Mouse (Mus musculus) liver (tissue): ENCODE results near the gene Pnma1.

Experiments used
- DNase-seq: peaks from one replicate; pipeline ENCODE4 v3.0.0-alpha.2; 2020; ENCODE audit warnings: mixed read lengths

Pnma1 gene

DNA sequence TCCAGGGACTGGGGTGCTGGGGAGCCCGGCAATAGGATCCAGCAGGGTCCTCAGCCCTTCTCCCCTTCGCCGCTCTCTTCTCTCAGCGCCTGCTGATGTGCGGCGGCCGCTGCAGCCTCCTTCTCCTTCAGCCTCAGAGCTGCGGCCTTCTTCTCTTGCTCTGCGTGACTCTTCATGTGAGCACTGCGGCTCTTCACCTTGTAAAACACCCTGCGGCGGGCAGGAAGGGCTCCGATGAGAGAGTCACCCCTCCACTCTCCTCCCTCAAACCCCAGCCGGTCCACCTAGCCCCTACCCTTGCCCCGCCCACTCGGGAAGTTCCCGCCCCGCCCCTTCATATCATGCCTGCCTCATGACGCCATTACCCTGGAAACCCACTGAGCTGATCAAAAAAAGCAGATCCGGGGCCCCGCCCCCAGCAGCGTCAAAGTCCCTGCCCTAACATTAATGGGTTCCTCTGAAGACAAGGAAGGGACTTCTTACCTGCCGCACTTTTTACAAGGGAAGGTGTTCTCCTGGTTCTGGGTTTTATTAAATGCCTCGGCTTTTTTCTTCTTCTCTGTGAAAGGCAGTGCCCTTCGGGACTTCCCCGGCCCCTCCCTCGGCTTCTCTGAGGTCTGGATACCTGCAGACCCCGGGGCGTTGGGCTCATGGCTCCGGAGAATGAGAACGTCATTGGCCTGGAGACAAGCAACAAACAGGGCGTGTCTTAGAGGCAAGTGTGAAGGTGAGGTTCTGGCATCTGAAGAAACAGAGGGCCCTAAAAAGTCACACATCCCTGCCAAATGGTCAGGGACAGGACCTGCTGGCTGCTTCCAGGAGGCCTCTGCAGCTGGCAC, 4.3 kb upstream of the Pnma1 start:
- DNase-seq, result peak; percentile 89

DNA sequence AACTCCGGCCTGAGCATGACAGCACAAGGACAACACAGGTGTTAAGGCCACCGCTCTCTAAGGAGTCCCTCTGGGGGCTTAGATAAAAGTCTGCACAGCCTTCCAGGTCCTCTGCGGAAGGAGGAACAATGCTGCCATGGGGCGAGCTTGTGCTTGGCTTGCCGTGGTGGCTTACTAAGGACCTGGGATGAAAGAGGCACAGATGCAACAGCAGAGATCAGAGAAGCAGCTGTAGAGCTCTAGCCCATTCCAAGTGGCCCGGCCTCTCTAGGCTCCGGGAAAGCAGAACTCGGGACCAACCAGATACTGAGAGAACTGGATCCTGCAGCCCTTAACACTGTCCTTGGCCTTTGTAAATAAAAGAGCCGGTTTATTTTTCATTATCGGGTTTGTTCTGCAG, 3.6 kb upstream of the Pnma1 start:
- DNase-seq, result peak; percentile 29

DNA sequence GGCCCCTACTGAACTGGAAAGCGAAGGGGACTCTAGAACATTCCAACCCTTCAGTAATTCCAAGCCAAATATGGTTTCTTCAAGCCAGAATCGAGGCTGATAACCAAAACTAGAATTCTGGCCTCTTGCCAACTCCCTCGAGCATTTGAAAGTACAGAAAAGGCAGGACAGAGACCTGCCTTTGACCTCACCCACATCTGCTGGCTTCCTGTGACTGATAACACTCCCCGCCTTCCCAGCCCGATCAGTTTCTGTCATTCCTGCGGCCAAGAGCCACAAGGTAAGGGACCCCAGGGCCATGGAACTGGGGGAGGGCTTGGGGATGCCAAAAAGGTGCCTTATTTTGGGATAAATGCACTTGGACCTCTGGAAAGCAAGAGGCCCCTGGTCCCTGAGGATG, 2.7 kb upstream of the Pnma1 start:
- DNase-seq, result peak; percentile 91

DNA sequence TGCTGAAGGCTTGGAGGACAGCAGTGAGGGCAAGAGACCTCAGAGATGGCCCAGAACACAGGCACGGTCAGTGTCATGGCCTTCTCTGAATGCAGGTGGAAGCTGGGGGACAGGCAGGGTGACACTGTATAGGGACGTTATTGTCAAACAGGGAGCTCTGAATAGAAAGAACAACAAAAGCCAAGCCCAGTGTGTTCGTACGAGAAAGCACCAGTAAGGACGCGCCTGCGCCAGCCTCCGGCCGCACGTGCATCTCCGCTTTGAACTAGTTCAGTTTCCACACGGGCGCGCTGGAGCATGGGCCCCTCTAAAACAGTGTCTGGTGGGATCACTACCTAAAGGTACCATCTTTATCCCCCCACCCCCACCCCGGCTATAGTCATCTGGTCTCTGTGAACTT, 1.7 kb upstream of the Pnma1 start:
- no peak for DNase-seq

DNA sequence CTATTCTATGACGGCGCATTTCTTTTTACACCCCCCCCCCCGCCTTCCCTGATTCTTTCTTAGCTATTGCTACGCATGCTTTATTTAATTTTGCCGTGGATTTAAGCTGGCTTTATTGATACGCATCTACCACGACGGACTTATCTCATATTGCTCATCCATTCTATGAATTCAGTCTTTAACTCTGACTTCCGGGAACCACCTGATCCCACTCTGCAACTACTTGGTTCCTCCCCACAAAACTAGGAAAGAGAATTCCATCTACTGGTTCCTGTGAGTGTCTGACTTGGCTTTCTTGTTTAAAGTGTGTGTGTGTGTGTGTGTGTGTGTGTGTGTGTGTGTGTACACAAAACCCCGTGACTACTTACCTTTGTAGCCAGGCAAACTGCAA, 328 bp upstream of the Pnma1 start:
- no peak for DNase-seq

DNA sequence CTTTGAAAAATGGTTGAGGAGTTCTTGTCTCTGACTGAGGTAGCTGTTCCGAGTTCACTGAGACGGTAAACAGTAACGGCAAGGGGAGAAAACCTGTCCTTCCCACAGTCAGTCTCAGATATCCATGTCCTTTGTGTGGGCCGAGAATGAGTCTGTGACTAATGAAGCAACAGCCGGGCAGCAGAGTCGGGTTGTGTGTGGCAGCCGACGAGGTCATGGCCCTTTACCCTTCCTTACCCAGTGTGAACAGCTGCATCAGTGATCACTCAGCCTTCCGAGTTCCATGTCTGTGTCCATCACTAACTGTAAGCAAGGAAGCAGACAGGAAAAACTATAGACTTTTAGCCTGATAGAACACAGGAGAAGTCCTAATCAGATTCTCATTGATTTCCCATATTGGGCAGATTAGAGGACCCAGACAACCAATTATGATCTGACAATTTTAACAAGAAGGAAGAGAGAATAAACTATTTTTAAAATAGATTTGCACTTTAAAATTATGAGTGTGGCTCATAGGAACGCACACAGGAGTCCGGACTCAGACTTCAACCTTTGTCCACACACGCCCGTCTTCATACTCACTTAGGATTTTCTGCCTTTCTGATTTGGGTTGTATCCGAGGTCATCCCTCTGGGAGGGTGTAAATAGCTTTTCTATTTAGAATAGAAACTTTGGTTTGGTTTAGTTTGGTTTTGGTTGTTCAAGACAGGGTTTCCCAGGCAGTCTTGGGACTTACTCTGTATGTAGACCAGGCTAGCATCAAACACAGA, 5.8 kb downstream of the Pnma1 start:
- DNase-seq, result no peak

DNA sequence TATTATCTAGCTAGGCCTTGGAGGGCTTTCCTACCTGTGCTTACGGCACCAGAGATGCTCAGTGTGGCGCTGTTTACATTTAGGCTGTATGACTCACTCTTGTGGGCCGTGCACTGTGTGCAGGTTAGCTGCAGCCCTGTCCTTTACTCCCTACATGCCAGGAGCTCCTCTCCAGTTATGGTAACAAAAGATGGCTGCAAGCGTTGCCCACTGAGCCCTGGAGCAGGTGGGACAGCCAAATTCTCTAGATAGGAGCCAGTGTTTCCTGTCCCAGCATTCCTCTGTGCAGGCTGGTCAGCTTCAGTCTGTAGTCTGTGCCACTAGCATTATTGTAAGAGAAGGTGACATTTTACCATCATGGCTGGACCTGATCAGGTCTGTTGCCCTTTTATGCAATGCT, 7.0 kb downstream of the Pnma1 start:
- DNase-seq, result no peak

DNA sequence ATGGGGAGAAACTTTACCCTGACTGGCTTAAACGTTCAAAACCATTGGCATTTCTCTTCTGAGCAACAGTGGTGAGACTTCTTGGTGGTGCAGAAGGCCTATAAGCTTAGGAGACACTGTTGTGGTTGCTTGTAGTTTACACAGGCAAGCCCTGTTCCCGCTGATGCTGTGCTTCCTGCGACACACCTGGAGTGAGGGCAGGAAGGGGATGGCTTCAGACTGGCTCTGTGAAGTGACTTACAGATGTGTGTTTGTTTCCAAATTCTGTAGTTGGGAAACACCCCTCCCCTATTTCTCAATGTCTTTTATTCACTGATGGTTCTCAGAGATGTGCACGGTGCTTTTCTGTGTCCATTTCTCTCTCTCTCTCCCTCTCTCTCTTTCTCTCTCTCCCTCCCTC, 8.2 kb downstream of the Pnma1 start:
- DNase-seq, result no peak

DNA sequence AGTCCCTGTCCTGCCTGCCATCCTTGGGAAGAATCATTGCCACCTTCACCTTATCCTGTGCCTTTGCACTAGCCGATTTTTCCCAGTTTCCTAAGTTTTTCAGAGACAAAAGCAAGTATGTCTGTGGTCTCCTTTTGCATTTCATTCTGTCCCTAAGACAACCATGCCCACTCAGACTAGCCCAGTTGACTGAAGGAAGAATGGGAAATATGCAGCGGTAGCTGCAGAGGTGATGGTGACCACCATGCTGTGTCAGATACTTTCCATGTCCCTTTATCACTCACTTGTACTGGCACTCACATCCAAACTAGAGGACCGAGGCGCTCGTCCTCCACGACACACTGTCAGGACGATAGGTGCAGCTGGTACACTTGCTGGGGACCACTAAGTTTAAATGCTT, 11.2 kb downstream of the Pnma1 start:
- no peak for DNase-seq

DNA sequence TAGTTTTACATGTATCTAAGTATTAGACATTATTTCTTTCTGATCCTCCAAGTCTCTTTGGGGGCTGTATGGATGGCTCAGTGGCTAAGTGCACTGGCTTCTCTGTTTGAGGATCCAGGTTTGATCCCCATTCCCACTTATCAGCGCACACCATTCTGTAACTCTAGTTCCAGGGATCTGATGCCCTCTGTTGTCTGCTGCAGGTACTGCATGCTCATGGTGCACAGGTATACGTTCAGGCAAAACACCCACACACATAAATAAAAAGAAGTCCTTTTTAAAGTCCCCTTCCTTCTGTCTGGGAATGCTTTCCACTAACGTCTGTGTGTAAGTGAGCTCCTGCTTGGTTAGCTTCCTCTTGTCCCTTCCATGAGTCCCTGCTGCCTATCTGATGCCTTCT, 16.0 kb downstream of the Pnma1 start:
- peak; percentile 68 for DNase-seq

DNA sequence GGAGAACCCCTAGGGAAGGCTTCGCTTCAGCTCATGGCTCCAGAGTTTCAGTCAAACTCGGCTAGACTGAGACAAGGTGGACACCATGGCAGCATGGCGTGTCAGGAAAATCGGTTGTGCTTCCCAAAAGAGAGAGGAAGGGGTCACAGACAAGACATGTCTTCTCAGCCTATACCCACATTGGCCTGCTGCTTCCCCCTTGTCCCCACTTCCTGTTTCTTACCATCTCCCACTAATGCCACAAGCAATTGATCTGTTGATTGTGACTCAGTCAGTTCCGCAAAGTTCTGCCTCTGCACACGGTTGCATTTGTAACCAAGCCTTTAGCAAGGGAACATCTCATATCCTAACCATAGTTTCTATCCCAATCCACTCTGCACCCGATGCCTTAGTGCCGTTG, 18.4 kb downstream of the Pnma1 start:
- DNase-seq, result no peak

DNA sequence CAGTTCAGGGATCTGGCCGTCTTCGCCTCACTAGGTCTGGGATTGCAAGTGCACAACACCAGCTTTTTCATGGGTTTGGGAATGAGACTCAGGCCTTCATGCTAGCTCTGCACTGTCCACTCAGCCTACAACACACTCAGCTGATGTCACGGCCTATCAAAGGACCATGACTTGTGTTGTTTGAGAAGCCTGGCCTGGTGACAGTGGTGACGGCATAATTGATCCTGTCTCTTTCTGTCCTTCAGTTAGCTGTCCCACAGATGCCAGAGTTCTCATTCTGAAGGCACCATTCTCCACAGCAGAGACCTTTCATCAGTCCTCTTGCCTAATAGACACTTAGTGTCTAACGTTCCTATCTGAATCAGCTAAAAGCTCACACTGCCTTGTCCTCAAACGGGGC, 19.7 kb downstream of the Pnma1 start:
- DNase-seq, result no peak

DNA sequence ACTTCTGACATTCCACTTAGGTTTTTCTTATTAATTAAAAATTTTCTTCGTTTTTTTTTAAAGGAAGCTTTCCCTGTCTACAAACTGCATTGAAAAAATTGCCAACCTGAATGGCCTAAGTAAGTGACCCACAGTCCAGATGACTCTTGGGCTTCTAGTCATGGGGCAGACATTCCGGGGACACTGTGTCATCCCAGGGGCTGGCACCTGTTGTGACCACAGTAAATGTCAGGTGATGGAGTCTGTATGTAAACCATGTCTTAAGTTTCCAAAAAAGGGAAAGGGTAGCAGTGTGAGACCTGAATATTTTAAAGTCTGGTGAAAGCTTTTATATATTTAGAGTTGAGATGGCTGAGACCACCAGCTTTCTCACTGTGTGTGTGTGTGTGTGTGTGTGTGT, 21.4 kb downstream of the Pnma1 start:
- no peak for DNase-seq

DNA sequence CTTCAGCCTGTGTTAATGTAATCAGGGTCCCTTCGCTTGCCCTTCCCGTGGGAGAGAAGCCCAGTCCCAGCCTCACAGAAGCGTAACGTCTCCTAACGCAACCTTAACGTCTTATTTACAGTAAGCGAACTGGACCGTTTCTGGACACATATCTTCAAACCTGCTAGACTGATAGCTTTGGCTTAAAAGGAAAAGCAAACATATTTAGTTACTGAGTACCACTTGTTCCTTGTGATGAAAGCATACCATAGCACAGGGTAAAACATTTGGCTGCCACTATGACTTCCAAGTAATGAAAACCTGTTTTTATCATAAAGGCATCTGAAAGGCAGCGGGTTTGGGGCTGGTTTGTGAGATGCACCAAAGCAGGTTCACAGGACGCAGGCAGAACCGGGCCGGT, 22.4 kb downstream of the Pnma1 start:
- DNase-seq, result no peak

DNA sequence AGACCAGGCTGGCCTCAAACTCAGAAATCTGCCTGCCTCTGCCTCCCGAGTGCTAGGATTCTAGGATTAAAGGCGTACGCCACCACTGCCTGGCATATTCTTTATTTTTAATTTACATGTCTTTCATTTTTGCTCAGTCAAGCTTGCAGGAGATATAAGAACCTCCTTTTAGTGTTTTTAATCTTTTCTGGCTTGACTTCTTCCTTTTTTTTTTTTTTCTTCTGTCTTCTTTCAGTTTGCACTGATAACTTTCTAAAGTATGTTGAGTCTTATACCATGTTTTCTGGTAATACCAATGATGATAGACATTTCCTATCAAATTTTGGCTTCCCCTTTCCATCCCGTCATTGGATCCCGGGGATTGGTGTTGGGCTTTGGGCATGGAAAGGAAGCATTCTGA, 28.7 kb downstream of the Pnma1 start:
- DNase-seq, result no peak

DNA sequence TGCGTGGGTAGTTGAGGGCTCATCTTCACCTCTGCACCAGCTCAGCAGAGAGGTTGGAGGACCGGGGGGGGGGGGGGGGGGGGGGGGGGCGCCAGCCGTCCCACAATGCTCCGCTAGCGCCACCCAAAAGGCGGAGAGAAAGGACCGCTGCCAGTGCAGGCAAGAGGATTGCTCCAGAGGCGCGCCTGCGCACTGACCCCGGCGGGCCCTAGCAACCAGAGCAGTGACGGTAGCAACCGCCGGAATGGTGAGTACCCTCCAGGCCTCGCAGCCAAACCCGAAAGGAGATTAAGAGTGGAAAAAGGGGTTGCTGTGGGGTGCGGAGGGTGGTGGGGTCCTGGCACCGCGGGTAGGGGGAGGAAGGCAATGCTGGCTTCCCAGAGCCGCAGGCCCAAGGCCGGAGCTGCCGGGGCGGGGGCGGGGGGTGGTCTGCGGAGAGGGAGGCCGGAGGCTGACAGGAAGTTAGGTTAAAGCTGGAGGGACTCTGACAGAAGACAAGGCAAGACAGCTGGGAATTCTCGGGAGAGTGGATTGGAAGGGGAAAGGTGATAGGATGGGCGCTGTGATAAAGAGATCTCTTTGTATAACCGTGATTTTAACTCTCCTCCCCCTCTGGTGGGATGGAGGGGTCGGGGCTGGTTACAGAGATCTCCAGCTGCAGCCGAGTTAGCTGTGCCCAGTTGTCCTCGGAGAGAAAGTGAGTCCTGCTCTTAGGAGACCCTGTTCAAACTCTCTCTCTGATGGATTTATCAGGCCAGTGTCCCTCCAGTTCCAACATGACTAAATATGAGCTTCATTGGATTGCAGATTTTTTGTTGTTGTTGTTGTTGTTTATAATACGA, 33.9 kb downstream of the Pnma1 start, which contains the start of gene Dnal1:
TSS of gene Dnal1 (plus strand) at position 214 of the 842 bp plus-strand sequence.
- peak; percentile 89 for DNase-seq

DNA sequence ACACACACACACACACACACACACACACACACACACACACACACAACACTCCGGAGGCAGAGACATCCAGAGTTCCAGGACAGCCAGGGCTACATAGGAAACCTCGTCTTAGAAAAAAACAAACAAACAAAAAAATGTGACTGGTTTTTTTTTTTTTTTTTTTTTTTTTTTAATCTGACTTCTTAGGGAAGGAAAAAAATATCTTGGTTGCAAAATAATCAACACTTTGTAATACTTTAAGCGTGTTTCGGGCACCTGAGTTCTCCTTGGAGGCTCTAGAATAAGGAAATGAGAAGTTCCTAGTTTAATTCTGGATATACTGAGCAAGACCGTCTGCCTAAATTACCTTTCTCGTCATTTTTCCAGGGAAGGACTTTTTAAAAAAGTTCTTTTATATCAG, 34.6 kb downstream of the Pnma1 start:
- no peak for DNase-seq

DNA sequence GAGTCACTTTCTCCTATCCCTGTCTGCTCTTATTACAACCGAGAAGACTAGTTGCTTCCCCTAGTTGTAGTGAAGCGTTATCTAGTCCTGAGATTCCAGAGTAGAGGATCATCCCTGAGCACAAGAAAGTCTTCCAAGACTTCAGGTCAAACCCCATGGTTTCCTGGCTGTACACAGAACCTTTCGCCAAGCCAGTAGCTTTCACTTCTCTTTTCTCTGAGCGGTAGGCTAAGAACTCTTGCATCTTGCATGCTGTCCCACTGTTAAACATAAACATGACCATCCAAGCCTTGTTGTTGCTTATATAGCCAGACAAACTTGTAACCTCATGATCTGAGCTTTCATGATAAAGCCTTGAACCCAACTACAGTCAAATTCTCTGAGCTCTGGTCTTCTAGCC, 37.5 kb downstream of the Pnma1 start:
- no peak for DNase-seq

DNA sequence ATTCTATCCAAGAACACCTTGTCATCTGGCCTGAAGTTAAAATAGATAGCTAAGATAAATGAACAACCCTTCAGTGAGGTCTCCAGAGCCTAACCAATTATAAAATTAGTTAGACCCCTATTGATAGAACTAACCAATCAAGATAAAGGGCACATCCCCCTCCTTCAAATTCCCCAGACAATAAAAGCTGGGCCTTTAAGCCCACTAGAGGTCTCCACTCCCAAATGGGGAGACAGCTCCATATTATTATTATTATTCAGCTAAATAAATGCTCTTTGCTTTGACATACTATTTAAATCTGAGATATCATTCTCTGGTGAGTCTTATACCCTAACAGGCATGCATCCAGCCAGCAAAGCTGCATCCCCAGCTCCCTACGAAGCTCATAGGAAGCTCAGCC, 38.4 kb downstream of the Pnma1 start:
- DNase-seq, result no peak

DNA sequence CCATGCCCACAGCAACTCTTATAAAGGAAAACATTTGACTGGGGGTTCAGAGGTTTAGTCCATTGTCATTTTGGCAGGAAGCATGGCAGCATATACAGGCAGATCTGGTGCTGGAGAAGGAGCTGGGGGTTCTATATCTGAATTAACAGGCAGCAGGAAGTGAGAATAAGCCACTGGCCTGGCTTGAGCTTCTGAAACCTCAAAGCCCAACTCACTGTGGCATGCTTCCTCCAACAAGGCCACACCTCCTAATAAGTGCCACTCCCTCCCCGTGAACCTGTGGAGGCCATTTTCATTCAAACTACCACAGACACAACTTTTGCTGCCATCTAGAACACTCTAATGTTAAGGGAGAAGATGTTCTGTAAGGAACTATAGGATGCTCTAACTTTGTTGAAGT, 40.6 kb downstream of the Pnma1 start:
- no peak for DNase-seq

DNA sequence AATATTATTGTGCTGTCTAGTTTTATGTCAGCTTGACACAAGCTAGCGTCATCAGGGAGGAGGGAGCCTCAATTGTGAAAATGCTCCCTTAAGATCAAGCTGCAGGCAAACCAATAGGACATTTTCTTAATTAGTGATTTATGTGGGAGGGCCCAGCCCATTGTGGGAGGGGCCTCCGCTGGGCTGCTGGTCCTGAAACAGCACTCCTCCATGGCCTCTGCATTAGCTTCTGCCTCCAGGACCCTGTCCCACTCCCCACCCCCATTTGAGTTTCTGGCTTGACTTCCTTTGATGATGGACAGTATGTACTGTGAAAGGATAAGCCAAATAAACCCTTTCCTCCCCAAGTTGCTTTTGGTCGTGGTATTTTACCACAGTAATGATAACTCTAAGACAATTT, 41.3 kb downstream of the Pnma1 start:
- no peak for DNase-seq

DNA sequence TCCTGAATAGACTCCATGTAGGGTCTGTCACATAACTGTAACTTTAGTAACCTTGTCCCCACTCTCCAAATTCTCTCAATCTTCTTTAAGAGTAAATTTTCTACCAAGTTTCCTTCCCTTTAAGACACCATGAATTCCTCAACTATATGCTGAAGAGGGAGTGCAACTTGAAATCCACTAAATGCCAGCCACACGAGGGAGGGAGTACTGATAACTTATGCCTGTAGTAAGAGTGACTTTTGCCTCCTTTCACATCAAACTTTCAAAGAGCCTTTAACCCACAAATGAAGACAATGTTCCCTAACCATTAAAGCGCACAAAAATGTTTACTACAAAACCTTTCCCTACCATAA, 46.8 kb downstream of the Pnma1 start:
- DNase-seq, result no peak
